Mouse (Mus musculus): ENCODE measurements at regions not wholly inside any gene's neighbourhood (a gene's known extent, or its start where the extent isn't known, plus 50 kb on each side); places are given as distances from the start of the nearest gene placed in this dataset.
A peak's percentile ranks its signal among the peaks of the same experiment; 100 is the strongest.

- DNase-seq (ENCODE audit: low read depth, low spot score) = no peak
Measured at GRCm38 (mm10) chr4:127533726-127534125, 175.7 kb upstream of the Gjb5 start.

GRCm38 (mm10) chr4:127530779-127531178, 172.8 kb upstream of the Gjb5 start:
- no peak for DNase-seq (ENCODE audit: low read depth, low spot score)

GRCm38 (mm10) chr4:127522151-127522550, 164.2 kb upstream of the Gjb5 start:
- no peak for DNase-seq (ENCODE audit: low read depth, low spot score)

GRCm38 (mm10) chr4:127517978-127518377, 160.0 kb upstream of the Gjb5 start:
- no peak for DNase-seq (ENCODE audit: low read depth, low spot score)

GRCm38 (mm10) chr4:127517539-127517938, 159.6 kb upstream of the Gjb5 start:
- DNase-seq (ENCODE audit: low read depth, low spot score) = no peak

GRCm38 (mm10) chr4:127509936-127510335, 152.0 kb upstream of the Gjb5 start:
- DNase-seq (ENCODE audit: low read depth, low spot score) = no peak

- no peak for DNase-seq (ENCODE audit: low read depth, low spot score)
Measured at GRCm38 (mm10) chr4:127502621-127503020, 144.6 kb upstream of the Gjb5 start.

- DNase-seq (ENCODE audit: low read depth, low spot score) = no peak
Measured at GRCm38 (mm10) chr4:127501881-127502280, 143.9 kb upstream of the Gjb5 start.

GRCm38 (mm10) chr4:127487016-127487780, 129.2 kb upstream of the Gjb5 start:
- DNase-seq (ENCODE audit: low read depth, low spot score) = no peak

GRCm38 (mm10) chr4:127485238-127485637, 127.3 kb upstream of the Gjb5 start:
- no peak for DNase-seq (ENCODE audit: low read depth, low spot score)

GRCm38 (mm10) chr4:127482461-127482860, 124.5 kb upstream of the Gjb5 start:
- no peak for DNase-seq (ENCODE audit: low read depth, low spot score)

GRCm38 (mm10) chr4:127480339-127480738, 122.4 kb upstream of the Gjb5 start:
- DNase-seq (ENCODE audit: low read depth, low spot score) = no peak

- no peak for DNase-seq (ENCODE audit: low read depth, low spot score)
Measured at GRCm38 (mm10) chr4:127469877-127470276, 111.9 kb upstream of the Gjb5 start.

- DNase-seq (ENCODE audit: low read depth, low spot score) = no peak
Measured at GRCm38 (mm10) chr4:127454511-127455119, 96.6 kb upstream of the Gjb5 start.

GRCm38 (mm10) chr4:127452081-127452480, 94.1 kb upstream of the Gjb5 start:
- no peak for DNase-seq (ENCODE audit: low read depth, low spot score)

GRCm38 (mm10) chr4:127445300-127445699, 87.3 kb upstream of the Gjb5 start:
- DNase-seq (ENCODE audit: low read depth, low spot score) = no peak

GRCm38 (mm10) chr4:127444056-127444455, 86.1 kb upstream of the Gjb5 start:
- no peak for DNase-seq (ENCODE audit: low read depth, low spot score)

GRCm38 (mm10) chr4:127442001-127442400, 84.0 kb upstream of the Gjb5 start:
- no peak for DNase-seq (ENCODE audit: low read depth, low spot score)

- DNase-seq (ENCODE audit: low read depth, low spot score) = no peak
Measured at GRCm38 (mm10) chr4:127440602-127441001, 82.6 kb upstream of the Gjb5 start.

GRCm38 (mm10) chr4:127435076-127435475, 77.1 kb upstream of the Gjb5 start:
- DNase-seq (ENCODE audit: low read depth, low spot score) = peak; percentile 8

- no peak for DNase-seq (ENCODE audit: low read depth, low spot score)
Measured at GRCm38 (mm10) chr4:127430237-127430636, 72.3 kb upstream of the Gjb5 start.

- DNase-seq (ENCODE audit: low read depth, low spot score) = no peak
Measured at GRCm38 (mm10) chr4:127429748-127430147, 71.8 kb upstream of the Gjb5 start.

GRCm38 (mm10) chr4:127423855-127424254, 65.9 kb upstream of the Gjb5 start:
- DNase-seq (ENCODE audit: low read depth, low spot score) = no peak

Measured in skeletal muscle tissue, adult 2 months (tissue).